Mouse (Mus musculus) intestine, embryonic 16.5 days (tissue): ENCODE measurements around the gene Nptx2. TPM values are rescaled to one million over a fixed set of nuclear protein-coding genes. Genes with fewer than 3 reads are reported as not detected.

Source experiments
- ATAC-seq: fragments of 200-750 bp; cut with Nextera tagmentation; 2 replicates; pipeline ENCODE4 v1.8.0; 2017; ENCODE audit warnings: moderate TSS enrichment, moderate library complexity
- H3K27ac ChIP-seq: fragments of 300-500 bp; sonication (generic); 2 replicates; pipeline ENCODE4 v1.5.1; 2014; ENCODE audit warnings: mild to moderate bottlenecking, low read length
- H3K27me3 ChIP-seq: fragments of 300-500 bp; sonication (generic); replicated peaks from 2 replicates; pipeline ENCODE4 v1.6.1; 2014; ENCODE audit warnings: low read length, control low read depth, mixed read lengths; ENCODE audit not compliant: control insufficient read depth, insufficient read depth
- H3K36me3 ChIP-seq: fragments of 300-500 bp; sonication (generic); 2 replicates; pipeline ENCODE4 v1.6.1; 2014; ENCODE audit warnings: low read length, control low read depth; ENCODE audit not compliant: control insufficient read depth, insufficient read depth
- H3K4me1 ChIP-seq: fragments of 300-500 bp; sonication (generic); 2 replicates; pipeline ENCODE4 v1.6.1; 2014; ENCODE audit warnings: low read length, control low read depth, mixed read lengths; ENCODE audit not compliant: control insufficient read depth, insufficient read depth
- H3K4me2 ChIP-seq: fragments of 300-500 bp; sonication (generic); 2 replicates; pipeline ENCODE4 v1.6.1; 2014; ENCODE audit warnings: low read depth, low read length, control low read depth
- H3K4me3 ChIP-seq: fragments of 300-500 bp; sonication (generic); 2 replicates; pipeline ENCODE4 v1.5.1; 2014; ENCODE audit warnings: mild to moderate bottlenecking, low read length
- H3K9ac ChIP-seq: fragments of 300-500 bp; sonication (generic); 2 replicates; pipeline ENCODE4 v1.6.1; 2014; ENCODE audit warnings: low read depth, low read length
- H3K9me3 ChIP-seq: fragments of 300-500 bp; sonication (generic); 2 replicates; pipeline ENCODE4 v1.6.1; 2016; ENCODE audit warnings: low read length, control low read depth; ENCODE audit not compliant: control insufficient read depth
- WGBS: fragments of 180-500 bp; shearing (Covaris S2); extraction: QIAGEN DNeasy Blood & Tissue Kit; methylation state at CpG from one replicate; pipeline ENCODE4 v1.1.7; 2014; 5-methylcytosine and 5-hydroxymethylcytosine counted together
- polyA plus RNA-seq: library from polyadenylated mRNA; unstranded; fragments of >200 nt; fragmentation: Nextera tagmentation; extraction: Ambion mirVana; gene quantifications from 2 replicates; pipeline ENCODE4 v1.2.1, GENCODE M21; 2015

The Nptx2 gene
- polyA plus RNA-seq, 1 experiment from 2014 or later: 1.5 TPM

DNA sequence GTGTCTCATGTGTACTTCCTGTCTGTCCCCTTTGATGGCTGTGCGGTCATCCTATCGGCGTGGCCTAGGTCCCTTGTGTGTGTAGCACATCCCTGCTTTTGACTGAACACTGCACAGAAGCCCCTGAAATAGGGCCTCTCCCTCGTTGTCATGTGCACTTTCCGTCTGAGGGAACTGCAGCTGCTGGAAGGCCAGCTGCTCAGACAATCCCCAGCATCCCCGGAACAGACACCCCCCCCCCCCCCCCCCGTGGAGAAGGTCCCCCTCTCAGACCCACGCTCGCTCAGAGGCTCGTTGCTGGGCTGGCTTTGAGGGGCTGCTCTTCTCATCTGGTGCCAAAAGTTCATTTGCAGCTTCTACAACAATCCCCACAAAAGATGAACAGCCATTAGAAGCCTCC lies 11.0 kb downstream of the Nptx2 start:
- Histone ChIP-seq H3K9ac (no peak overlapping the region), H3K27ac (no peak overlapping the region), H3K4me2 (no peak overlapping the region), H3K4me1 (no peaks in the 10 kb centered on the region), H3K9me3 (no peaks in the 10 kb centered on the region), H3K4me3 (no peak overlapping the region), H3K27me3 (no peaks in the 10 kb centered on the region), H3K36me3 (no peaks in the 10 kb centered on the region)
- 41% methylated on average over 9 of the region's 10 CpGs for whole genome bisulfite sequencing
- peak; percentile 60; the same call in 1 of the 2 replicates for ATAC-seq

DNA sequence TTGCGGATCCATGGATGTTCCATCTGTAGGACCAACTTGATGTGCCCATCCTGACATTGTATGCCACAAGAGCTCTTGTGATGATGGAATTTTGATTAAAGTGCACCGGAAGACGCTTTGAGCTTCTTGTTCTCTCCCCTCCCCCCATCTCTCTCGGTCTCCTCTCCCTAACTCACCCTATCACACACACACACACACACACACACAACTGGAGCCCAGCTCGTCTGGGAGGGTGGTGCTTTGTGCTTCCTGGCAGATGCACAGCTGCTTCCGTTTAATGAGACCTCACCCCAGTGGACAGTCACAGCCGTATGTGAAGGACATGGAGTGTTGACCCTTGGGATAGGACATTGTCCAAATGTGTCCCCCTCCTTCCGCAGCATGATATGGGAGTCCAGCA lies 11.7 kb downstream of the Nptx2 start:
- no peak overlapping the region for H3K27ac ChIP-seq
- ATAC-seq: no peak
- no peak overlapping the region for H3K4me3 ChIP-seq
- H3K27me3 ChIP-seq: no peaks in the 10 kb centered on the region
- H3K4me2 ChIP-seq: no peak overlapping the region
- no peaks in the 10 kb centered on the region for H3K36me3 ChIP-seq
- H3K9me3 ChIP-seq: no peaks in the 10 kb centered on the region
- 61% methylated on average over 8 of the region's 8 CpGs for WGBS
- no peak overlapping the region for H3K9ac ChIP-seq
- no peaks in the 10 kb centered on the region for H3K4me1 ChIP-seq

DNA sequence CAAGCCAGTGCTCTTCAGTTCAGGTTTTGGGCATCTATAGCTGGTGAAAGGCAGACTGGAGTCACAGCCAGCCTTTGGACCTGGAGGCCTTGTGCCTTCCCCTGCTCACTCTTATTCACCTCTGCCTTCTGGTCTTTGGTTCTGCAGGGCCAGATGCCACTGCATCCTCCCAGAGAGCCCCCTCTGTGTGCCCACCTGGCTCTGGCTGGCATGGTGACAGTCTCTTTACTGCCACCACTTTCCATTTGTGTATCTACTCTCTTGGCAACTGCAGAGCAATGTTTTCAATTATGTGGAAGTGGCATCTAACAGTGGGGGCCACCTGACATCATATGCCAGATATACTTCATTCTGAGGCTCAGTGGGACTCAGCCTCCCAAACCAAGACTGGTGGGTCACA lies 12.8 kb downstream of the Nptx2 start:
- Histone ChIP-seq H3K27me3 (no peaks in the 10 kb centered on the region), H3K36me3 (no peaks in the 10 kb centered on the region), H3K27ac (no peak overlapping the region), H3K9ac (no peak overlapping the region), H3K4me2 (no peak overlapping the region), H3K4me1 (no peaks in the 10 kb centered on the region), H3K4me3 (no peak overlapping the region), H3K9me3 (no peaks in the 10 kb centered on the region)
- no peak for ATAC-seq

DNA sequence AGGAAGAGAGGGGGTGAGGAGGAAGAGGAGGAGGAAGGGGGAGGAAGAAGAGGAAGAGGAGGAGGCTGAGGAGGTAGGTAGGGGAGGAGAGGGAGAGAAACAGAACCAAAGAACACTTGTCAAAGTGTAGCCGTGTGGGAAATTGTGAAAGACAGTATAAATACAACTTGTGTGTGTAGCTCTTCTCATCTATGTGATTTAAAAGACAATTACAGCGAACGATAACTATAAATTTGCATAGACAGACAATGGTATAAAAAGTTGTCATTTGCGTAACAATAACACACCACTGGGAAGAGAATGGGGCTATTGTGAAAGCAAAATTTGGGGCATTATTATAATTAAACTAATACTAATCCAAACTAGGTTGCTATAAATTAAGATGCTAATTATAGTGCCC lies 20.0 kb downstream of the Nptx2 start:
- Histone ChIP-seq H3K36me3 (no peaks in the 10 kb centered on the region), H3K4me3 (no peak overlapping the region), H3K4me1 (no peaks in the 10 kb centered on the region), H3K9ac (no peak overlapping the region), H3K9me3 (no peaks in the 10 kb centered on the region), H3K4me2 (no peak overlapping the region), H3K27me3 (no peaks in the 10 kb centered on the region), H3K27ac (no peak overlapping the region)
- ATAC-seq: no peak
- WGBS: 78% methylated on average over 4 of the region's 4 CpGs

DNA sequence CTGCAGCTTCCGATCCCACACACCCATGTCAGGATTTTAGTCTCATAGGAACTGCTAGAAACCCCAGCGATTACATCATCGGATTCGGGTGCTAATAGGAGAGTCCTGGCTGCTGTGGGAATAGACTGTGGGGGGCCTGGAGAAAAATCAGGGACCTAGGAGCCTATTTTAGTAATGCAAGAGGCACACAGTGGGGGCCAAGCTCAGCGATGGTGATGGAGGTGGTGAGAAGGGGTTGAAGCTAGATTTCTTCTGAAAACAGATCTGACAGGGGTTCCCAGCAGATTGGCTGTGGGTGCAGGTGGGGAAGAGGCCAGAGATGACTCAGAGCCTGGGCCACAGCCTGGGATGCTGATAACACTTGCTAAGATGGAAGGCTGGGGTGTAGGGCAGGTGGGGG lies 39.4 kb downstream of the Nptx2 start:
- Histone ChIP-seq H3K9me3 (0 out of 2 replicates have a peak, but pooled peaks cover 3% of the 10 kb centered on the region), H3K4me1 (no peaks in the 10 kb centered on the region), H3K27me3 (no peaks in the 10 kb centered on the region), H3K27ac (no peak overlapping the region), H3K36me3 (no peaks in the 10 kb centered on the region), H3K4me2 (no peak overlapping the region), H3K4me3 (no peak overlapping the region), H3K9ac (no peak overlapping the region)
- 88% methylated on average over 5 of the region's 5 CpGs for WGBS
- no peak for ATAC-seq

GRCm38 (mm10) chr5:144591248-144591880 lies 45.7 kb downstream of the Nptx2 start:
- no peaks in the 10 kb centered on the region for H3K27me3 ChIP-seq
- no peak overlapping the region for H3K4me2 ChIP-seq
- WGBS: 46% methylated on average over 12 of the region's 12 CpGs
- H3K9ac ChIP-seq: no peak overlapping the region
- H3K27ac ChIP-seq: no peak overlapping the region
- H3K36me3 ChIP-seq: no peaks in the 10 kb centered on the region
- ATAC-seq: no peak
- H3K4me3 ChIP-seq: no peak overlapping the region
- no peaks in the 10 kb centered on the region for H3K4me1 ChIP-seq
- H3K9me3 ChIP-seq: 0 out of 2 replicates have a peak, but pooled peaks cover 7% of the 10 kb centered on the region

GRCm38 (mm10) chr5:144594796-144595195 lies 49.1 kb downstream of the Nptx2 start:
- H3K4me3 ChIP-seq: no peak overlapping the region
- WGBS: 95% methylated on average over 9 of the region's 9 CpGs
- no peaks in the 10 kb centered on the region for H3K36me3 ChIP-seq
- no peaks in the 10 kb centered on the region for H3K4me1 ChIP-seq
- no peak overlapping the region for H3K27ac ChIP-seq
- no peaks in the 10 kb centered on the region for H3K27me3 ChIP-seq
- H3K4me2 ChIP-seq: no peak overlapping the region
- ATAC-seq: no peak
- no peak overlapping the region for H3K9ac ChIP-seq
- 0 out of 2 replicates have a peak, but pooled peaks cover 4% of the 10 kb centered on the region for H3K9me3 ChIP-seq

Other genes starting within 250 kb of the Nptx2 start
- gene Baiap2l1, start 187.8 kb upstream of the Nptx2 start, polyA plus RNA-seq: 32.0 and 37.2 TPM in 2 replicates
- gene Tmem130, start 215.9 kb downstream of the Nptx2 start, polyA plus RNA-seq: 2.6 and 3.2 TPM in 2 replicates
- gene Trrap, start 221.8 kb downstream of the Nptx2 start, polyA plus RNA-seq: 33.9 and 37.0 TPM in 2 replicates